Mouse (Mus musculus) T-helper 17 cell (primary cell): ENCODE measurements at regions not wholly inside any gene's neighbourhood (a gene's known extent, or its start where the extent isn't known, plus 50 kb on each side); places are given as distances from the start of the nearest gene placed in this dataset.

Source experiments
- in situ Hi-C, 2 experiments: fragments of 300-600 bp; cut with MboI, MseI; formaldehyde crosslinking; loops; 1 replicate in 1 of 2; 2 replicates in 1 of 2; pipeline ENCODE4 v1.15.1; 2025; ENCODE audit warnings: high pct_unique_total_duplicates in 2 of 2

- in situ Hi-C loops: no loop called here
These were observed 523.7 kb downstream of the Tbc1d22a start for GRCm38 (mm10) chr15:86737945-86738344.

GRCm38 (mm10) chr15:86738356-86738755 is 524.1 kb downstream of the Tbc1d22a start:
- in situ Hi-C loops: no loop called here

- in situ Hi-C loops: no loop called here
These were observed 524.5 kb downstream of the Tbc1d22a start for GRCm38 (mm10) chr15:86738776-86739175.

GRCm38 (mm10) chr15:86751436-86752136 is 537.3 kb downstream of the Tbc1d22a start:
- in situ Hi-C loops: no loop called here

GRCm38 (mm10) chr15:86763581-86764375 is 549.5 kb downstream of the Tbc1d22a start:
- in situ Hi-C loops: no loop called here

GRCm38 (mm10) chr15:86767623-86768022 is 553.4 kb downstream of the Tbc1d22a start:
- in situ Hi-C loops: no loop called here

- in situ Hi-C loops: no loop called here
These were observed 558.8 kb downstream of the Tbc1d22a start for GRCm38 (mm10) chr15:86773041-86773440.

GRCm38 (mm10) chr15:86777998-86778397 is 563.7 kb downstream of the Tbc1d22a start:
- in situ Hi-C loops: no loop called here

GRCm38 (mm10) chr15:86781160-86781559 is 566.9 kb downstream of the Tbc1d22a start:
- in situ Hi-C loops: no loop called here

- in situ Hi-C loops: no loop called here
These were observed 580.5 kb downstream of the Tbc1d22a start for GRCm38 (mm10) chr15:86794716-86795115.

- in situ Hi-C loops: no loop called here
These were observed 584.4 kb downstream of the Tbc1d22a start for GRCm38 (mm10) chr15:86798474-86799178.

- in situ Hi-C loops: no loop called here
These were observed 593.2 kb downstream of the Tbc1d22a start for GRCm38 (mm10) chr15:86807296-86808080.

GRCm38 (mm10) chr15:86811821-86812220 is 597.6 kb downstream of the Tbc1d22a start:
- in situ Hi-C loops: no loop called here

- in situ Hi-C loops: no loop called here
These were observed 600.7 kb downstream of the Tbc1d22a start for GRCm38 (mm10) chr15:86814808-86815421.

- in situ Hi-C loops: no loop called here
These were observed 621.7 kb downstream of the Tbc1d22a start for GRCm38 (mm10) chr15:86835996-86836395.

GRCm38 (mm10) chr15:86852161-86852870 is 638.1 kb downstream of the Tbc1d22a start:
- in situ Hi-C loops: no loop called here

- in situ Hi-C loops: no loop called here
These were observed 644.2 kb downstream of the Tbc1d22a start for GRCm38 (mm10) chr15:86858356-86858906.

- in situ Hi-C loops: no loop called here
These were observed 661.6 kb downstream of the Tbc1d22a start for GRCm38 (mm10) chr15:86875721-86876309.

- in situ Hi-C loops: loop anchor here in 1 of 2 experiments (10.0 kb wide), 1 partner anchor 602 kb away; no protein-coding TSS in a partner anchor
These were observed 647.1 kb upstream of the Fam19a5 start for GRCm38 (mm10) chr15:86896974-86897373.
